Mouse (Mus musculus) urinary bladder, adult 2 months (tissue): ENCODE measurements around the gene Paqr5. TPM values are rescaled to one million over a fixed set of nuclear protein-coding genes. Genes with fewer than 3 reads are reported as not detected.

Experiments used
- DNase-seq: peaks from one replicate; pipeline ENCODE4 v3.0.0; 2022; ENCODE audit warnings: low spot score
- polyA plus RNA-seq: library from polyadenylated mRNA; depleted of rRNA; stranded (reverse); fragments of >200 nt; gene quantifications from 2 replicates; pipeline ENCODE4 v1.2.3, GENCODE M21; 2012; rRNA removed

The Paqr5 gene
- polyA plus RNA-seq, result 125 and 147 TPM in 2 replicates

DNA sequence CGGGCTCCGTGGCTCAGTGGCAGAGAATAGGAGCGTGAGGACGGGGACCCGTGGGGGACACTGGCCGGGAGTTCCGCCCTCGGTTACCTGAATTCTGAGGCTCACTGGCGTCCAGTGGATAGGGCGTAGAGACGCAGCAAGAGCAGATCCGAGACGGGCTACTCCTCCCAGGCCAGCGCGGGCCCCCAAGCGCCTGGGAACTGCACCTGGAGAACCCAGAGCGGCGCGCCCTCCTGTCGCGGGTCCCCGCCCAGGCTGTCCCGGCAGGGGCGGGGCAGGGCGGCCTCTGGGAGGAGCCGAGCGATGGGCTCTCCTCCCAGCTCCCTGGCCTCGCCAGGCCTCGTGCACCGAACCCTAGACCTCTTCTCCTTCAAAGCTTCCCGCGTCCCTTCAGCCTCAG, at the start of gene Paqr5:
Paqr5 (minus strand) TSS at position 257 of the 400 bp plus-strand sequence.
- DNase-seq, result peak; percentile 82

DNA sequence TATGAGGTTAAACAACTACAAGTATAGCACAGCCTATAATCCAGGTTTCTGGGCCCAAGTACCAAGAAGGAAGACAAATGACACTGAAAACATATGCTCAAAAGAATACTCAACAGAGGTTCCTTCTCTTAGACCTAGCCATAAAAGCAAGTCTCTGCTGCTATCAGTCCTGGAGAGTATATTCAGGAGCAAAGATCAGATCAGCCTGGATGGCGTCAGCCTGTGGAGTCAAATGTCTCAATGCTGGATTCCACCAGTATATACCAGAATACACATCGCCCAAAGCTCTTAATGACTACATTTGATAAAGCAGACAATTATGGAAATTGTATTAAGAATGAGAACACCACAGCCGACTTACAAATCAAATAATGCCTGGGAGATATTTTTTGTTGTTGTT, 35.6 kb upstream of the Paqr5 start:
- no peak for DNase-seq

DNA sequence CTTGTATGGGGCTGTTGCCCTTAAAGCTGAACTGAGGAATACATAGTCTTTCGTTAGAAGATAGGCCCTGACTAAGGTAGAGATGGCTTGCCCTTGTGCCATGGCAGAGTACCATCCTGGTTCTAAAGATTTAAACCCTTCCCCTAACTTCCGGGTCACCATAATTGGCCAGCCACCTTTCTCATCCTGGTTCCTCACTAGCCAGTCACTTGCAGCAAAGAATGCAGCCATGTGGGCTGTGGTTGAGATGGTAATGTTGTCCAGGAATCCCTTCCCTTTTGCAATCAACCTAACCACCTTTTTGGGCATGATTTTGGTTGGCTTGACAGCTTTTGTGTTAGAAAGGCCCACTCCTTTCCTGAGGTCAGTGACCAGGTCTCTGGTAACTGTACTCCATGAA, 33.8 kb upstream of the Paqr5 start:
- DNase-seq, result no peak

DNA sequence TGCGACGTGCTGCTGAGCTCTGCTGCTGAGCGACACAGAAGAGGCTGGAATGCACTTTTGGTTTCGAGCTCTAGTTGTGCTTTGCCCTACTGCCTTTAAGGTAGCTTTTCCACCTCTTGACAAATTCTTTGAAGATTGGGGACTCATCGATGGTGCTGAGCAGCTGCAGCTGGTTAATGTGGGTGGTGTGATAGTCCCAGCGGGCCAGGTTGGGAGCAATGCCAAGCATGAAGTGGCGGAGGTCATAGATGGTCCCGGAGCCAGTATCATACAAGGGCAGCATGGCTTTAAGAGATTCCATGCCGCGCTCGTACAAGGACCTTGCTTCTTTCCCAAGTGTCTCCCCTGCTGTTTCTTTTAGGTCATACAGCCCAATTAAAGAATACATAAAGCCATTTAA, 33.3 kb upstream of the Paqr5 start:
- no peak for DNase-seq

DNA sequence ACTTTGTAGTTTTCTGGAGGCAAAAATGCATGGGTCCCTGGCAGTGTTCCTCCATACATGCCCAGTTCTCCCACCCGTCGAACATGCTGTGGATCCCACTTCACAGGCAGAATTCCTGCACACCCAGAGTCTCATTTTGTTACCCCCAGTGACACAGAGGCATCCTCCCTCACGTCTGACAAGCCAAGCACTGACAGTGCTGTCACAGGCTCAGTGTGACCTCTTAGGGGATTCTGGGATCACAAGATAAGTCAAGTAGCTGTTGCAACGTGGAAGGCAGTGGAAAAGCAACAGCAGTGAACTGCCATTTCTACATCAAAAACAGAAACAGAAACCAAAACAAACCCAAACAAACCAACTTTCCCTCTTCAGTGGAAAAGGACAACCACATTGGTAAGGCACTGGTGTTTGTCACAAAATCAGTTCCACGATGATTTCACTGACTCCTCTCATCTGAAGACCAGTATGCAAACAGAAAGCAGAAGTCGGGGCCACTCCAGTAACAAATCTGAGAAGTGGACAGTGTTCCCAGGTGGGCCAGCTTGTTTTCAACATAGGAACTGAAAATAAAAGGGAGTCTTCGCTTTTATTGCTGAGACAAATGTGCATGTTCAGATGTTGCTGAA, 31.3 kb upstream of the Paqr5 start:
- no peak for DNase-seq

DNA sequence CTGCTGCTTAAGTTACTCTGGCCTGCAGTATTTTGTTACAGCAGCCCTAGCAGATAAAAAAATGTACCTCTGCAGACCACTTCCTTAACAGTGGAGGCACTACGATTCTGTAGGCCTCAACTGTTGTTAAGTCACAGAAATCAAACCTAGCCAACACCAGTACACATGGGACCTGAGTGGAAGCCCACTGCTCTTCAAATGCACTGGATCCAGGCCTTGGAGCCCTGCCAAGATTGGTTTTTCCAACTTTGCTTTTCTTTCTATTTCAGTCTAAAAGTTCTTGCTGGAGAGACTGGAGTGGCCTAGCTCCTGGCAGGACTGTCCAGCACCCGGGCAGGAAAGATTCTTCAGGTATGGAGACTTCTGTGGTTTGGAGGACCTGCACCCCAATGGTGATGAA, 29.6 kb upstream of the Paqr5 start:
- DNase-seq, result no peak

DNA sequence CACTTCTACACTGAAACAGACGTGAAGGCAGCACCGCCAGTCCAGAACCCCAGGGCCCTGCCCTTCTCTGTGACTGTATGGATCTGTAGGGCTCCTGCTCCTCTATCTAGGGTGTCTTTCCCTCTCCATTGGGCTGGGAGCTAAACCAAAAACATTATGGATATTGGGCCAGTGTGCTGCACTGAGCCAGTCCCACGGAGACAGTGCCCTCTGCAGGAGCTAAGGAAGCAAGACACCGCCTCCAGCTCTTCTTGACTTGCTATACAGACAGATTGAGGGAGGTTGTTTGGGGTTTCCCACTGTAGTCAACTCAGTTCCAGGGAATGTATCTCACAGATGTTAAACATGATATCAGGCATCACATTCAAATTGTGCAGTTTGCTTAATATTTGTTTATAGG, 24.1 kb upstream of the Paqr5 start:
- no peak for DNase-seq

DNA sequence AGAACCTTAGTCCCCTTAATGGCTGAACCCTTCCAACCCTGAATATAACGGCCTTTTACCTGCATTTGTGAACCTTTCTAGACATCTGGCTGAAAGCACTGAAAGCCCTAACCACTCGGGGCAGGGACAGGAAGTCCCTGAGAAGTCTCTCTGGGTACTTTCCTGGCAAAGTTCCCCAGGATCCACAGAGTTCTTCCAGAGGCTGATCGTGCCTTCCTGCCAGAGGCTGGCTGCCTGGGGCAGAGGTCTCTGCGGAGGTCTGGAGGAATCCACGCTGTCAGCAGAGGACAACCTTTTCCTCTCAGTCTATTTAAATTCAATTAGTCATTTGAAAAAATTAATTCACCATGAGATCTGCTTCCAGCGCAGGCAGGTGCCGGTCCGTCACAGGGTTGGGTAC, 22.5 kb upstream of the Paqr5 start:
- no peak for DNase-seq

DNA sequence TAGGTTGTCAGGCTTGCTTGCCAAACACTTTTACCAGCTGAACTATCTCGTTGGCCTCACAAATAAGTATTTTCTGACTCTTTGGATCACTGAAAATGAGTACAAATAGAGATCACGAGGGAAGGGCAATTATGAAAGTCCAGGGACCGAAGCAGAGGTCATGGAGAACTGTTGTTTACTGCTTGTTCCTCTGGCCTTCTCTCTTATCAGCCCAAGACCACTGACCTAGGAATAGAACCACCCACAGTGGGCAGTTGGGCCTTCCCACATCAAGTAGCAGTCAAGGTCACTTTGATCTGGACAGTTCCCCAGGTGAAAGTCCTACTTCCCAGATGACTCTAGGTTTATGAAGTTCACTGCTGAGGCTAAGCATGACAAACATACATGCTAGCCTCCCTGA, 15.5 kb upstream of the Paqr5 start:
- no peak for DNase-seq

DNA sequence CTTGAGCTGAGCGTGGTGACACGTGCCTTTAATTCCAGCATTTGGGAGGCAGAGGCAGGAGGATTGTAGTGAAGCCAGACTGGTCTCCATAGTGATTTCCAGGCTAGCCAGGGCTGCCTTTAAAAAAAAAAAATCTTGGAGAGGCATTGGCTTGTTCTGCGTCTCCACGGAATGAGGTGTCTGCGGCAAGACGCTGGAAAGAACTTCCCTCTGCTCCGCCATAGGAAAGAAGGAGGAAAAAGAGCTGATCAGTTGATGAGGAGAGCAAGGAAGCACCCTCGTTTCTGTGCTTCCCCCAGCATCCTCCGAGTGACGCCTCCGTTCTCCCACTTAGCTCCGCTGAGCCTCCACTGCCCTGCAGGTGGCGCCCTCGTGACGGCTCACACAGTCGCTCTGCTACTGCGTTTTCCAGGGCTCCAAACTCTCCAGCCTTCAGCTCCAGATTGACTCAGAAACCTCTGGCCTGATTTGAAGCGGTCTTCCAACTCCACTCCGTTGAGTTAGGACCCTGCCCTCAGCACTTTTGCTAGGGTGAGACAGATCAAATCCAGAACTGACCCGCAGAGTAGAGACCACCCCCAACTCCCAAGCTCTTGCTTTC, 13.5 kb upstream of the Paqr5 start:
- DNase-seq, result peak; percentile 66

DNA sequence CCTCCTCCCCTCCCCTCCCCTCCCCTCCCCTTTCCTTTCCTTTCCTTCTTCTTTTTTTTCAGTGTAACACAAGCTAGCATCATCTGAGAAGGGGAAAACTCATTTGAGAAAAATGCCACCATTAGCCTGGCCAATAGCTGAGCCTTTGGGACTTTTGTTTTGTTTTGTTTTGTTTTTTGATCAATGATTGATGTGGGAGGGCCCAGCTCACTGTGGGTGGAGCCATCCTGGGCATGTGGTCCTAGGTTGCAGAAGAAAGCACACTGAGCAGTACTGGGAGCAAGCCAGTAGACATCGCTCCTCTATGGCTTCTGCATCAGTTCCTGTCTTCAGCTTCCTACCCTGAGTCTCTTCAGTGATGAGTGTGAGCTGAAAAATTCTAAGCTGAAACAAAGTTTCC, 9.2 kb upstream of the Paqr5 start:
- DNase-seq, result no peak

DNA sequence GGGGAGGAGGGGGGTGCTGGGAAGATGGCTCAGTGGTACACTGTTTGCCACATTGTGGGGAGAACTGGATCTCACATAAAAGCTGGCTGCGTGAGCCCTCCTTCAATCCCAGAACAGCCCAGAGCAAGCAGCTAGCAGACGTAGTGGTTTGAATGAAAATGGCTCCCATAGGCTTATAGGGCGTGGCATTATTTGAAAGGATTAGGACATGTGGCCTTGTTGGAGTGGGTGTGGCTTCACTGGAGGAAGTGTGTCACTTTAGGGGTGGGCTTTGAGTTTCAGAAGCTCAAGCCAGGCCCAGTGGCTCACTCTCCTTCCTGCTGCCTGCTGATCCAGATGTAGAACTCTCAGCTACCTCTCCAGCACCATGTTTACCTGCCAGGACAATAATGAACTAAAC, 5.5 kb upstream of the Paqr5 start:
- no peak for DNase-seq

DNA sequence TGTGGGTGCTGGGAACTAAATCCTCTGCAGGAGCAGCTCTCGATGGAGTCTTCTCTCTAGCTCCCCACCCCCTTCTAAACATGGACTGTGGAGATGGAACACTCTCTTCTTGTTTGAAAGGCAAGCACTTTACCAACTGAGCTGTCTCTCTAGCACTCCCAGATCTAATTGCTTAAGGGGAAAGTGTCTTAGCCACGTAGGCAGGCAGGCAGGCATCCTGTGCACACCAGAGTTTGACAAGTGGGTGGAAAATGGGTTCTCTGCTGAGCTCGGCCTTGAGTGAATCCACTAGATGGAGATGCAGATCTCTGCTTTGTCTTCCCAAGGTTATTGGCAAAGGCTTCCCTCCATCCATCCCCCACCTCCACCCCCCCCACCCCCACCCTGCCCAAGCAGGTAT, 1.4 kb upstream of the Paqr5 start:
- no peak for DNase-seq

DNA sequence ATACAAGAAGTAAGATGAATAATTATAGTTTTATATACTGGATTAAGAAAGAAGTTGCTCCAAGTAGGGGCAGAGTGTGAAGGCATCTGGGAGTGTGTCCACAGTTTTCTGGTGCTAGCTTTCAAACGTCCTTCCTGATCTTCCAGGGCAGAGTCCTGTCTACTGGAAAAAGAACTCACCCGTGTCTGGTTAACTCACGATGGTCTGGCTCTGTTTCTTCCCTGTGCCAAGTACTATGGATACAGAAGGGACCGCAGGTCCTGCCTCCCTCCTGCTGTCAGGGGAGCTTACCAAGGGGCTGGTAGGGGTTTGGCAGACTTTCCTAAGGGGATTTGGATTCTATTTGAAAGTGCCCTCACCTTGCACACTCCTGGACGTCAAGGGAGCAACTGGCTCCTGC, 1.6 kb downstream of the Paqr5 start:
- no peak for DNase-seq

DNA sequence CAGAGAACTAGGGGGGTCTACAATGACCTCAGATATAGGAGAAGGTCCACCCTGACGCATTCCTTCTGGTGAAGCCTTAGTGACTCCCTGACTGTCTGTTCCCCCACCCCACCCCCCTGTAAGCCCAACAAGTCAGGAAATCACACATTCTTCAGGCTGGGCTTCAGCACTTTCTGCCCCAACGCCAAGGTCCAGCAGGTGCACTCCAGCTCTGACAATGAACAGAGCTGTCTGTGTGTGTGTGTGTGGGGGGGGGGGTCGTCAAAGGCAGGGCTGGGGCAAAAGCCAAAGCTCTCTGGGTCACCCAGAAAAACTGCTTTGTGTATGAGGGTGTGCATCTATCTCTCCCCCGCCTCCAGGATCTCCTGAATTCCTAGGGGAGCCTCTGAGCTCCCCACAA, 2.8 kb downstream of the Paqr5 start:
- no peak for DNase-seq

DNA sequence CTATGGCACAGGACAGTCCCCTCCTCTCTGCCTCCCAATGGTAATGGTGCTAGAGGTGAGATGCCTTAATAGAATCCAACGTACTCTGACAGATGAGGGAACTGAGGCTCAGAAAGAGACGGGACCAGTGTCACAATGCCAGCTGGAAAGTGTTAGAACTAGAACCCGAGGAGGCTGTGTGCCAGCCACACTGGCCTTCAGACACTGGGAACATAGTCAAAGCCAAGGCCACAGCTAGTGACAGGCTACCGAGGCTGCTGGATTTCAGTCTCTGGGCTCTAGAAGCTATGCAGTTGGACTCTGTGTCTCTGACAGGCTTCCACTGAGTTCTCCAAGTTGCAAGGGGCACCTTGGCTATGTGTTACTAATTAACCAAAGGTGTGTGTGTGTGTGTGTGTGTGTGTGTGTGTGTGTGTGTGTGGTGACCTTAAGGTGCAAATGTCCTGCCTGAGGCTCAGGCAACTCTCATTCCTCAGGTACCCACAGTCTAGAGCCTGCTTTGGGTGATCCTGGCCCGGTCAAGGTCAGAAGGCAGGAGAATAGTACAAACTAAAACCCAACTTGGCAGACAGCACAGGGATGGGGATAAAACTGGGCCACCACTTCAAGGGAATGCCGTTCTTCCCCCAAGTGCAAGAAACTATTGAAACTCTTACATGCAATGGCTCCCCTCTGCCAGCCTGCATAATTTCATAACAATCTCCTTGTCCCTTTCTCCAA, 3.5 kb downstream of the Paqr5 start:
- no peak for DNase-seq

DNA sequence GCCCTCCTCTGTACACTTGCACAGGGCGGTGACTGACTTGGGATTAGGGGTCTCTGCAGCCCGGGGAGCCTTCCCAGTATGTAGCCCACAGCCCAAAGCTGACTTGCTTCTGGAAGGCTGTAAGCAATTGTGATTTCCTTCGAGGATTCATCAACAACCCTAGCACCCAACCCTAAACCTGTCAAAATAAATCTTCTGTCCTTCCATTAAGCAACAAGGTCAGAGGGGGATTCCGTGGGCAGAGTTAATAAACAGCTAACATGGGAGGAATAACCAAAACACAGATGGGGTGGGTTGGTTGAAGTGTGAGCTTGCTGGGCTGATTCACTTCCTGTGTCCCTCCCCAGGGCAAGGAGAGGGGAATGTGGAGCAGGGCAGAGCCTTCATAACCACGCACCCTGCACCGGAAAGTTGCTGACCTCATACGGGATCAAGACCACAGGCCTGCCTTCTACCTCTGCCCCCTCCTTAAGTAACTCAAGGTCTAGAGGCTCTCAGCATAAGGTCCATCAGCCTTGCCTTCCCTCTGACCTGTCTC, 5.0 kb downstream of the Paqr5 start:
- no peak for DNase-seq

DNA sequence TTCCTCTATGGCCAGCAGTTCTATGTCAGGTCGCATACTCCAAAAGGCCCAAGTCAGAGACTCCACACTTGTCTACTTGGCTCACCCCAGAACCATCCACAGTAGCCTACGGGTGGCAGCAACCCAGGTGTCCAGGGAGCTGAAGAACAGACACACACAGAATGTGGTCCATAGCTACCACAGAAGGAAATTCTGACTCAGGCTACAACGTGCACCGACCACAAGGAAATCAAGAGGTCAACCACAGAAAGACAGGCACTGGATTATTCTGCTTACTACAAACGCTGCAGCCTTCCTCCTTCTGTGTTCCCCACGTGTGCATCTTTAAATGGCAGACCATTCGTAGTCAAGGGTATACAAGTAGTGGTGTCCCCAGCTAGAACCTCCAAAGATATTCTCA, 6.4 kb downstream of the Paqr5 start:
- DNase-seq, result no peak

DNA sequence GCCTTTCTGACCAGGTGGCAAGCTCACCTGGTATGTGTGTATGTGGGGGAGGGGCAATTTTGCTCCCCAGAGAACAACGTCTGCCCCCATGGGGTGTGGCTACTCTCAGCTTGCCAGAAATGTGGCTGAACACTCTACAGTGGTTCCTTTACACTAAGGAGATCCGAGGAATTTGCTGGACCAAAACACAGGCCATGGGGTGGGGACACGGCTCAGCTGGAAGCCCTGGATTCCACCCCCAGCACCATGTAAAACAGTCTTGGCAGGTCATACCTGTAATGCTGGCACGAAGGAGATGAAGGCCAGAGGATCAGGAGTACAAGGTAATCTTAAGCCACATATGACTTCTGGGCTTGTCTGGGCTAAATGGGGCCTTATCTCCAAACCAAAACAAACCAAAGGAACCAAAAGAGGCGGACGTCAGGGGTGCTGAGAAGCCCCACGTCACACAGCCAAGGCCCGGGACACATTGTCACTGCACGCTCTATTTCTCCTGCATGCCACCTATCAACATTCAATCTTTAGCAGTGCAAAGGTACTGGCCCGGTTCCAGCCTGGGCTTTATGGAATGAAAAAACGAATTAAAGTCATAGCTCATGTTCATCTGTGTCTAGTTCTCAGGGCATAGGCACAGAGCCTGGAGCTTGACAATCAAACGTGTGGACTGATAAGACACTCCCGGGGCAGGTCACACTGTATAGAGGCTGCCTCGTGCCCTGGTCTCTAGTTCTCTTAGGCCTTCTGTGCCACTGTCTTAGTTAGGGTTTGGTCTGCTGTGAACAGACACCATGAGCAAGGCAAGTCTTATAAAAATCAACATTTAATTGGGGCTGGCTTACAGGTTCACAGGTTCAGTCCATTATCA, 8.2 kb downstream of the Paqr5 start:
- DNase-seq, result peak; percentile 53

DNA sequence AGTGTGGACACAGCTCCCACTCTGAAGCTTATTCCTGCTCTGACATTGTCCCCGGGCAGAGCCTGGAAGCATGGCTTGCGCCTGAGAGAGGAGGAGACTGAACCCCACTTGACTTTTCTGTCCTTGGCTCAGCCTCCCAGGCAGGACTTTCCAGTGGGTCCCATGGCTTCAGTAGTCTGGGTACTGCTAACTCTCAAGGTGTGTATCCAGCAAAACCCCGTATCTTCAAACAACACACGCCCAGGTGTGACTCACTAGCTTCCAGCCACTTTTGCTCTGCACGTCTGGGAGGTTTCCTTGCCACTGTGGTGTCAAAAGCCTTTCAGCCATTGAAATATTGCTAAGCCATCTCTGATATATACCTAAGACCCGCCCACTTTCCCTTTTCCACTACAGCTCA, 9.3 kb downstream of the Paqr5 start:
- DNase-seq, result no peak

DNA sequence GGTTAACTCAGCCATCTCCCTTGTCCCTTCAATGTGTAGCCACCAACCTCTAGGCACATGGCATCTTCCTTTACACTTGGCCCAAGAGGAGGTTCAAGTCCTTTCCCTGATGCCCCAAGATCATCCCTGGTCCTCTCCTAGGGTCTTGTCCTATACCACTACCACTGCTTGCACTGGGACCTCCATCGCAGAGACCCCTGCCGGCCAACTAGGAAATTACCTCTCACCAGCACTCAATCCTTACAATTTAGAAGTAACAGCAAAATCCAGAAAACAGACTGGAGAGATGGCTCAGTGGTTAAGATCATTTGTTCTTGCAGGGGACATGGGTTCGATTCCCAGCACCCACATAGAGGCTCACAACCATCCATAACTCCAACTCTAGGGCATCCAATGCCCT, 11.2 kb downstream of the Paqr5 start:
- DNase-seq, result no peak
